Mouse (Mus musculus): ENCODE results near the gene Golt1b. TPM values are rescaled to one million over a fixed set of nuclear protein-coding genes. Genes with fewer than 3 reads are reported as not detected.
A peak's percentile ranks its signal among the peaks of the same experiment; 100 is the strongest.
"Not testable (repeated sequence)": the region's sequence is repeated elsewhere in the genome, so short reads cannot be mapped to it uniquely, and the experiment has no call there.

The Golt1b gene
- polyA plus RNA-seq, 1 experiment from 2014 or later: 144 TPM

DNA sequence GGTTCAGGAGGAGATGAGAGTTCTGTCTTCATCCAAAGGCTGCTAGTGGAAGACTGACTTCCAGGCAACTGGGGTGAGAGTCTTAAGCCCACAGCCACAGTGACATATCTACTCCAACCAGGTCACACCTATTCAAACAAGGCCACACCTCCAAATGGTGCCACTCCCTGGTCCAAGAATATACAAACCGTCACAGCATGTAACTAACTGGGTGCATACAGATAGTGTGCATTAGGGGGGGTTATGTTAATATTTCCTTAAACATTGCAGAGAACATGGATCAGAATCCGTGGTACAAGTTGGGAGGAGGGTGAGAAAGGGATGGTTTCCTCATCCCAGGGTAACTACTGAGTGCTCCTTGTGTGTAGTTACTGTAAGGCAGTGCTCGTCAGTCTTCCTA is 34.9 kb upstream of the Golt1b start:
- H3K4me3 ChIP-seq (ENCODE audit: low read depth, low read length); H3K27ac ChIP-seq (replicated peaks; ENCODE audit: low read depth, low read length); H3K9me3 ChIP-seq (replicated peaks; ENCODE audit: control insufficient read depth, low read length); DNase-seq (ENCODE audit: low spot score); H3K36me3 ChIP-seq (replicated peaks; ENCODE audit: control insufficient read depth, insufficient read depth, low read depth, low read length); H3K27me3 ChIP-seq (ENCODE audit: control insufficient read depth, insufficient read depth, low read length); ATAC-seq (replicated peaks; ENCODE audit: insufficient number of reproducible peaks, low FRiP score, low TSS enrichment, low read depth); H3K4me2 ChIP-seq (ENCODE audit: low read depth, low read length); H3K9ac ChIP-seq (replicated peaks; ENCODE audit: low read length); H3K4me1 ChIP-seq (ENCODE audit: control insufficient read depth, insufficient read depth, low read length): not testable (repeated sequence)
- WGBS: 90% methylated on average over 3 of the region's 3 CpGs

DNA sequence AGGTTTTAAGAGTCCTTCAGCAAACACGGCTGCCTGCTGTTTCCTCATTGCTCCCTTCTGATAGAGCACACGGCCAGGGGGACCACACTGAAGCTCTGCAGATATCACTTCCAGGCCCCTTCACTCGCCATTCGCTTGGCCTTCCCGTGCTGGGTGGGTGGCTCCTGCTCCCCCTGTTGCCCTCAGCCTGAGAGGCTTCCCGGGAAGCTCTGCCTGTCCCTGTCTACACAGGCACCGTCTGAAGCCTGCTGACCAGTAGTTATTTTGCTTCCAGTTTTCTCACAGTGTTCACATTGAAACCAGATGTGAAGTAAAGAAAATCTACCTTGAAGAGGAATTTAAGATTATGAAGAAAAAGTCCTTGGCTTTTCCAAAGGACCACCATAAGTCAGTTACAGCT is 29.9 kb upstream of the Golt1b start:
- no peak overlapping the region for H3K4me2 ChIP-seq (ENCODE audit: low read depth, low read length)
- no peaks in the 10 kb centered on the region for H3K27me3 ChIP-seq (ENCODE audit: control insufficient read depth, insufficient read depth, low read length)
- no peak overlapping the region for H3K4me3 ChIP-seq (ENCODE audit: low read depth, low read length)
- no peaks in the 10 kb centered on the region for H3K36me3 ChIP-seq (replicated peaks; ENCODE audit: control insufficient read depth, insufficient read depth, low read depth, low read length)
- no peaks in the 10 kb centered on the region for H3K9me3 ChIP-seq (replicated peaks; ENCODE audit: control insufficient read depth, low read length)
- no peak overlapping the region for H3K9ac ChIP-seq (replicated peaks; ENCODE audit: low read length)
- ATAC-seq (replicated peaks; ENCODE audit: insufficient number of reproducible peaks, low FRiP score, low TSS enrichment, low read depth): no peak
- no peak for DNase-seq (ENCODE audit: low spot score)
- no peak overlapping the region for H3K27ac ChIP-seq (replicated peaks; ENCODE audit: low read depth, low read length)
- no peaks in the 10 kb centered on the region for H3K4me1 ChIP-seq (ENCODE audit: control insufficient read depth, insufficient read depth, low read length)
- 66% methylated on average over 7 of the region's 7 CpGs for WGBS

DNA sequence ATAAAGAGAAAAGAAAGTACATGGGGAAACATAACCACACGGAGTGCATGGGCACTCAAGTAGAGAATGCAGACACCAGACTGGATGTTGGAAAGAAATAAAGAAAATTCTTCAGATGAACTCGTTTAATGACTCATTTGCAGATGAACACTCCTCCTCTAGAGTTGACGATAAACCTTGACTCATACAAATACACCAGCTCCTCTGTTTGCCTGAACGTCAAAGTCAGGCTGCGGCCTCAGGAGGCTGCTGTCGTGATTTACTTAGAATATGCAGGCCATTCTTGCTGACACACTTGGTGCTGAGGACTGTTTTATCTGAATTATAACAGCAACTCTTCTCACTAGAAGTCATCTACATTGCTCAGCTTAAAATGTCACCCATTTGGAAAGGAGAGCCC is 25.0 kb upstream of the Golt1b start:
- no peaks in the 10 kb centered on the region for H3K9me3 ChIP-seq (replicated peaks; ENCODE audit: control insufficient read depth, low read length)
- no peaks in the 10 kb centered on the region for H3K27me3 ChIP-seq (ENCODE audit: control insufficient read depth, insufficient read depth, low read length)
- no peak overlapping the region for H3K9ac ChIP-seq (replicated peaks; ENCODE audit: low read length)
- DNase-seq (ENCODE audit: low spot score) (no peak), ATAC-seq (replicated peaks; ENCODE audit: insufficient number of reproducible peaks, low FRiP score, low TSS enrichment, low read depth) (no peak)
- 96% methylated on average over 6 of the region's 6 CpGs for WGBS
- H3K4me1 ChIP-seq (ENCODE audit: control insufficient read depth, insufficient read depth, low read length): no peaks in the 10 kb centered on the region
- H3K36me3 ChIP-seq (replicated peaks; ENCODE audit: control insufficient read depth, insufficient read depth, low read depth, low read length): peaks cover 3% of the 10 kb centered on the region
- no peak overlapping the region for H3K4me3 ChIP-seq (ENCODE audit: low read depth, low read length)
- no peak overlapping the region for H3K4me2 ChIP-seq (ENCODE audit: low read depth, low read length)
- no peak overlapping the region for H3K27ac ChIP-seq (replicated peaks; ENCODE audit: low read depth, low read length)

DNA sequence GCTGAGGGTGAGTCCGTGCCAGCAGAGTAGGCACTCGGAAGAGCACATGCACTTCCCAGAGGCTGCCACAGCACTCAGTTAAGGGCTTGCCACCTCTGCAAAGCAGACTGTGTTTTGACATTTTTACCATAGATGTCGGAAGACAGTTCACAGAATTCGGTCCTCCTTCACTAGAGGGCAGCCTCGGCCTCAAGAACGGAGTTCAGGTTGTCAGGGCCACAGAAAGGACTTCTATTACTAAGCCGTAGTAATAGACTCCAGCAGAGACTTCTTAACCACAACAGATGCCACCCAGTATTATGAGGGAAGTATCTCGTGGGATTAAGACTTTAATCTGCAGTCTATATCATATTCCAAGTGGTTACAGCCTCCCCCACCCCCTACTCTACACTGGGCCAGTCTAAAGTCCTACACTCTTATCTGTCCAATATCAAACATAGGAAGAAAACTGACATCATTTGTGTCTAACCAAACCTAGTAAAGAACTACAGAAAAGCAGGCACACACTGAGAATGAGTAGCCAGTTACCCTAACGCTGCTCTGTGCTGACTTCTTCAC is 23.9 kb upstream of the Golt1b start:
- Histone ChIP-seq H3K9ac (replicated peaks; ENCODE audit: low read length) (no peak overlapping the region), H3K4me3 (ENCODE audit: low read depth, low read length) (no peak overlapping the region), H3K4me2 (ENCODE audit: low read depth, low read length) (no peak overlapping the region), H3K9me3 (replicated peaks; ENCODE audit: control insufficient read depth, low read length) (no peaks in the 10 kb centered on the region), H3K27me3 (ENCODE audit: control insufficient read depth, insufficient read depth, low read length) (no peaks in the 10 kb centered on the region), H3K36me3 (replicated peaks; ENCODE audit: control insufficient read depth, insufficient read depth, low read depth, low read length) (peaks cover 3% of the 10 kb centered on the region), H3K27ac (replicated peaks; ENCODE audit: low read depth, low read length) (no peak overlapping the region), H3K4me1 (ENCODE audit: control insufficient read depth, insufficient read depth, low read length) (no peaks in the 10 kb centered on the region)
- DNase-seq (ENCODE audit: low spot score) (peak; percentile 25), ATAC-seq (replicated peaks; ENCODE audit: insufficient number of reproducible peaks, low FRiP score, low TSS enrichment, low read depth) (0 out of 2 replicates have a peak, but pooled peaks have one; percentile 63)
- 66% methylated on average over 9 of the region's 9 CpGs for WGBS

DNA sequence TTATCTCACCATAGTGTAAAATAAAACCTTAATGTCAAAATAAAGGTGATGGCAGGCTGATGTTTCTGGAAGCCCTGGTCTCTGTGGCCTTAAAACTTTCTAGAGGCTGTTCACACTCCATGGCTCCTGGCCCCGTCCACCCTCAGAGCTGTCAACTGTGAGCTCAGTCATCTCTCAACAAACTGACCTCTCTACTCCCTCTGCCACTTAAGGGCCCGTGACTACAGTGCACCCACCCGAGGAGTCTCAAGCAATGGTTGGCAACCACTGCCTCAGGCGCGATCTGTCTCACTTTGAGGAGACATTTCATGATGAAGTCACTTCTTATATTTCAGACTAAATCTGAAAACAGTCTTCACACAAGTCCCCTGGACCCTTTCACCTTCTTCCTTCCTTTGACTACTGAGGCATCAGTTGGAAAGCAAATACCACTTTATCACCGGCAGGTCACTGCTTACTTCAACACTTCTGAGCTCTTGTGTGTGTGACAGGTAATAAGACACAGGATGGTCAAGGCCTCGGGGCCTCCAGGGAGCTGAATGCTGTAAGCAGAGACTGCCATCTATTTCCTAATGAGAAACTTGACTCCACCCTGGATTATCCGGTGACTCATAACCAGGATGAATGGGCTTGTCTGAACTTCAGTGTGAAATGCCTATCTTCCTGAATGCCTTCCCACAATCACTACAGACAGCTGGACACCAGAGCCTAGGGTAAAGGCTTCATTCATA is 21.1 kb upstream of the Golt1b start:
- Histone ChIP-seq H3K27me3 (ENCODE audit: control insufficient read depth, insufficient read depth, low read length) (no peaks in the 10 kb centered on the region), H3K4me2 (ENCODE audit: low read depth, low read length) (no peak overlapping the region), H3K36me3 (replicated peaks; ENCODE audit: control insufficient read depth, insufficient read depth, low read depth, low read length) (peaks cover 3% of the 10 kb centered on the region), H3K4me3 (ENCODE audit: low read depth, low read length) (no peak overlapping the region), H3K4me1 (ENCODE audit: control insufficient read depth, insufficient read depth, low read length) (no peaks in the 10 kb centered on the region), H3K27ac (replicated peaks; ENCODE audit: low read depth, low read length) (no peak overlapping the region), H3K9me3 (replicated peaks; ENCODE audit: control insufficient read depth, low read length) (no peaks in the 10 kb centered on the region), H3K9ac (replicated peaks; ENCODE audit: low read length) (no peak overlapping the region)
- DNase-seq (ENCODE audit: low spot score) (no peak), ATAC-seq (replicated peaks; ENCODE audit: insufficient number of reproducible peaks, low FRiP score, low TSS enrichment, low read depth) (no peak)
- WGBS: 87% methylated on average over 8 of the region's 8 CpGs

DNA sequence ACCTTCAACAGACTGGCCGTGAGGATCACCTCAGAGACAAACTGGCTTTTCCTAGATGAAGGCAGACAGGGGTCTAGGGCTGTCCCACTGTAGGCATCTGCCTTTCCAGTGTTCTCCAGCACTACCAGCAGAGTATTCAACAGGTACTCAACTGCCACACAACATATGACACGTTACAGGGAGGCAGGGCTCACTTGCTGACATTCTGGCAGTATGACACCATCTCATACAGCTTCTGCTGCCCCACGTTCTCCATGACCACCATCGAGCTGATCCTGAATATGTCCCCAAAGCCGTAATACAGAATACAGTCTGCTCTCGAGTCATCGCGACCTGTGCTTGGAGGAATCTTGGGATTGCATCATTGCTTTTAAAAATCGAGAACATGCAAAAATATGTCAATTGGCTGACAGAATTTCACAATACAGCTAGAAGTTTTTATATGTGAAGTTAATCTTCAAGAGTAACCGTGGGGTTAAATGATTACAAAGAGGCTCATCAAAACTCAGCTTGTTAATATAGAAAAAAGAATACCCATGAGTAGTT is 20.5 kb upstream of the Golt1b start:
- ATAC-seq (replicated peaks; ENCODE audit: insufficient number of reproducible peaks, low FRiP score, low TSS enrichment, low read depth): no peak
- no peak overlapping the region for H3K4me3 ChIP-seq (ENCODE audit: low read depth, low read length)
- H3K36me3 ChIP-seq (replicated peaks; ENCODE audit: control insufficient read depth, insufficient read depth, low read depth, low read length): peaks cover 3% of the 10 kb centered on the region
- H3K27ac ChIP-seq (replicated peaks; ENCODE audit: low read depth, low read length): no peak overlapping the region
- no peak for DNase-seq (ENCODE audit: low spot score)
- H3K9me3 ChIP-seq (replicated peaks; ENCODE audit: control insufficient read depth, low read length): no peaks in the 10 kb centered on the region
- no peaks in the 10 kb centered on the region for H3K4me1 ChIP-seq (ENCODE audit: control insufficient read depth, insufficient read depth, low read length)
- H3K4me2 ChIP-seq (ENCODE audit: low read depth, low read length): no peak overlapping the region
- 91% methylated on average over 10 of the region's 10 CpGs for WGBS
- no peaks in the 10 kb centered on the region for H3K27me3 ChIP-seq (ENCODE audit: control insufficient read depth, insufficient read depth, low read length)
- H3K9ac ChIP-seq (replicated peaks; ENCODE audit: low read length): no peak overlapping the region

DNA sequence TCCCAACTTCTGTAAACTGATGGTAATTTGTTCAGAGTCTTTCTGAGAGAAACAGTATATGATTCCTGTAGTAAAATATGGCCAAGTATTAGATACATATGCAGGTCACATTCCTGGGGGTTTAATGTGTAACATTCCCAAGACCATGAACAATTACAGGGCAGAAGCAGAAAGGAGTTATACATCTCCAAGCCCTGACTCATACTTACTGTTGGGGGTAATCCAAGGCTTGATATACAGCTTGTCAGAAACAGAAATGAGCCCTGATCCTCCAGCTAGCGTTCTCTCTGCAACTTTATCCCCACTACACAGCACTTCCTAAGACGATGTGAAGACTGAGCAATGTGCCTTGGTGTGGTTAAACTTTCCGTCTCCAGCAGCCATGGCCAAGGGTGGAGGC is 19.5 kb upstream of the Golt1b start:
- no peaks in the 10 kb centered on the region for H3K9me3 ChIP-seq (replicated peaks; ENCODE audit: control insufficient read depth, low read length)
- ATAC-seq (replicated peaks; ENCODE audit: insufficient number of reproducible peaks, low FRiP score, low TSS enrichment, low read depth) (no peak), DNase-seq (ENCODE audit: low spot score) (no peak)
- no peak overlapping the region for H3K27ac ChIP-seq (replicated peaks; ENCODE audit: low read depth, low read length)
- no peak overlapping the region for H3K4me2 ChIP-seq (ENCODE audit: low read depth, low read length)
- H3K4me1 ChIP-seq (ENCODE audit: control insufficient read depth, insufficient read depth, low read length): no peaks in the 10 kb centered on the region
- 94% methylated on average over 3 of the region's 3 CpGs for whole genome bisulfite sequencing
- H3K36me3 ChIP-seq (replicated peaks; ENCODE audit: control insufficient read depth, insufficient read depth, low read depth, low read length): peaks cover 3% of the 10 kb centered on the region
- H3K27me3 ChIP-seq (ENCODE audit: control insufficient read depth, insufficient read depth, low read length): no peaks in the 10 kb centered on the region
- H3K9ac ChIP-seq (replicated peaks; ENCODE audit: low read length): no peak overlapping the region
- H3K4me3 ChIP-seq (ENCODE audit: low read depth, low read length): no peak overlapping the region

DNA sequence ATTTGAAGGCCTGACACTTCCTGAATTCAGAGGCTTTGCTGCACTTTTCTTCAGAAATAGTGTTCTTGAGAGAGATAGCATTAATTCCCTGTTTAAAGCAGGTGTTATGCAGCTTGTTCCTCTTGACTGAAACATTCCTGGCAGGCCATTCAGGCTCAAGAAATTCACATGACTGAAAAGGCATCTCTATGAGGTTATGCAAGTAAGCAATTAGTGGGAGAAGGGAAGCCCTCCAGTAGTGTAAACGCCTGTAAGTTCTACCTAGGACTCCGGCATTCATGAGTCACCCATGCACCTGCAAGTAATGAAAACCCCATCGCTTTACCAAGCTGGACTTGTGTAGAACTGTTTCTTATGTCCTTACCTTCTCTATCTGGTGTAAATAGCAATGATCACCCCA is 17.5 kb upstream of the Golt1b start:
- Histone ChIP-seq H3K4me3 (ENCODE audit: low read depth, low read length) (no peak overlapping the region), H3K36me3 (replicated peaks; ENCODE audit: control insufficient read depth, insufficient read depth, low read depth, low read length) (peaks cover 3% of the 10 kb centered on the region), H3K27ac (replicated peaks; ENCODE audit: low read depth, low read length) (no peak overlapping the region), H3K27me3 (ENCODE audit: control insufficient read depth, insufficient read depth, low read length) (no peaks in the 10 kb centered on the region), H3K4me1 (ENCODE audit: control insufficient read depth, insufficient read depth, low read length) (no peaks in the 10 kb centered on the region), H3K9me3 (replicated peaks; ENCODE audit: control insufficient read depth, low read length) (no peaks in the 10 kb centered on the region), H3K4me2 (ENCODE audit: low read depth, low read length) (no peak overlapping the region), H3K9ac (replicated peaks; ENCODE audit: low read length) (no peak overlapping the region)
- ATAC-seq (replicated peaks; ENCODE audit: insufficient number of reproducible peaks, low FRiP score, low TSS enrichment, low read depth) (no peak), DNase-seq (ENCODE audit: low spot score) (no peak)
- 87% methylated on average over 3 of the region's 3 CpGs for WGBS

Measured in embryonic facial prominence, embryonic 11.5 days (tissue).